ENCODE assay signal across 8 mouse cellular contexts in the genomic region with DNA sequence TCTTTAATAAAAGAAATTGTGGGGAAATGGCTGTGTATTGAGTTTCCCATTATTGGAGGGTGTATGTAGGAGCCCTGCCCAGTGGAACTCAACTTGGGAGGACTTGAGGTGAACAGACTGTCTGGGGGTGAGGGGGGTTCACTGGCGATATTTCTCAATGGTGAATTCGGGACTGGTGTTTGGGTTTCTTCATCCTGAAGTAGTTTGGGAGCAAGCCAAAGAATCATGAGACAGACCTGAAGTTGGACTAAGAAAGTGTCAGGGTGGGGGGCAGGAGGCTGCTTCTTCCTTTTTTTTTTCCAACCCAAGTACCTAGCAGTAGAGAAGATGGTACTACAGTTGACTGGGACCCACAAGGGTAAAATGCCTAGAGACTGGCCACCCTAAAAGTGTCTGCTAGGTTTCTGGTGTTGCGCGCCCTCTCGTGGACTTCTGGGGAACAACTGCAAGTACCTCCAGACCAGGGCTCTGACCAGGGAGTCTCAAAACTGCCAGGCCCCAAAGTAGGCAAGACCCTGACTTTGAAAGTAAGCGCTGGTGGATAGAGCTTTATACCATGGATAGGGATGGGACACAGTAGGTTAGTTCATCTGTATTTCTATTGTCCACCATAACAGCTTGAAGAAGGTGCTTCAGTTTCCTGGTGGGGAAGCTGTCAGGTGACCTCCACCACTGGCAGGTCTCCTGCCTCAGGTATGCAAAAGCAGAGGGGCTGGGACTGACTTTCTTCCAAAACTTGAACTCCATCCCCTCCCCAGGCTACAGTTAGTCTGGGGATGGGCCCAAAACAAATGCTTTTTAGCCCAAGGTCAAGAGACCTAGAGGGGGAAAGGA. TPM values are rescaled to one million over a fixed set of nuclear protein-coding genes. Genes with fewer than 3 reads are reported as not detected.
A peak's percentile ranks its signal among the peaks of the same experiment; 100 is the strongest.
DNase-seq lines count a peak whose midpoint lies in the region; ATAC-seq and TF ChIP-seq lines count a peak whose summit lies in the region.

No protein-coding gene starts in this region.

- peak; percentile 42 for ATAC-seq in forebrain, embryonic 11.5 days (replicated peaks; ENCODE audit: low FRiP score)
- ATAC-seq in forebrain, embryonic 15.5 days (replicated peaks), result no peak
- peak; percentile 32; the same call in 1 of the 2 replicates for ATAC-seq in lung, postnatal 0 days

- no peak overlapping the region for H3K4me2 ChIP-seq in forebrain, embryonic 11.5 days (ENCODE audit: low read depth, low read length, severe bottlenecking)
- H3K4me2 ChIP-seq in forebrain, embryonic 15.5 days (replicated peaks), result no peak overlapping the region
- H3K4me2 ChIP-seq in lung, postnatal 0 days (replicated peaks; ENCODE audit: low read depth, low read length), result no peak overlapping the region

- H3K27ac ChIP-seq in forebrain, embryonic 11.5 days (ENCODE audit: low read depth, low read length), result no peak overlapping the region
- no peak overlapping the region for H3K27ac ChIP-seq in forebrain, embryonic 15.5 days (replicated peaks)
- H3K27ac ChIP-seq in lung, postnatal 0 days (ENCODE audit: low read length), result no peak overlapping the region

- no peak for TF ChIP-seq EP300 in lung, postnatal 0 days (IDR thresholded peaks at IDR 0.05)

- H3K4me3 ChIP-seq in forebrain, embryonic 11.5 days (ENCODE audit: low read depth, low read length), result no peak overlapping the region
- no peak overlapping the region for H3K4me3 ChIP-seq in forebrain, embryonic 15.5 days
- no peak overlapping the region for H3K4me3 ChIP-seq in lung, postnatal 0 days (ENCODE audit: low read depth, low read length)

- H3K4me1 ChIP-seq in forebrain, embryonic 11.5 days (replicated peaks; ENCODE audit: control insufficient read depth, insufficient read depth, low read length), result no peaks in the 10 kb centered on the region
- H3K4me1 ChIP-seq in forebrain, embryonic 15.5 days, result peaks cover 3% of the 10 kb centered on the region; the same call in 1 of the 2 replicates
- H3K4me1 ChIP-seq in lung, postnatal 0 days (ENCODE audit: insufficient read depth, low read depth, low read length), result peaks cover 10% of the 10 kb centered on the region; the same call in 1 of the 2 replicates

- H3K27me3 ChIP-seq in forebrain, embryonic 11.5 days (ENCODE audit: control insufficient read depth, insufficient read depth, low read length), result no peaks in the 10 kb centered on the region
- no peaks in the 10 kb centered on the region for H3K27me3 ChIP-seq in forebrain, embryonic 15.5 days
- no peaks in the 10 kb centered on the region for H3K27me3 ChIP-seq in lung, postnatal 0 days (replicated peaks; ENCODE audit: insufficient read depth, low read length)

- no peaks in the 10 kb centered on the region; the same call in 1 of the 2 replicates for H3K36me3 ChIP-seq in forebrain, embryonic 11.5 days (ENCODE audit: control insufficient read depth, insufficient read depth, low read length)
- peaks cover 15% of the 10 kb centered on the region for H3K36me3 ChIP-seq in forebrain, embryonic 15.5 days
- H3K36me3 ChIP-seq in lung, postnatal 0 days (ENCODE audit: insufficient read depth, low read length), result no peaks in the 10 kb centered on the region

- H3K9ac ChIP-seq in forebrain, embryonic 11.5 days (ENCODE audit: low read length), result no peak overlapping the region
- H3K9ac ChIP-seq in forebrain, embryonic 15.5 days (replicated peaks), result no peak overlapping the region
- H3K9ac ChIP-seq in lung, postnatal 0 days (replicated peaks; ENCODE audit: low read depth), result no peak overlapping the region

- peak; percentile 87 for DNase-seq in forebrain, embryonic 11.5 days (ENCODE audit: low spot score)
- DNase-seq in R1 (ENCODE audit: low read depth, low spot score), result peak; percentile 90
- peak; percentile 85 for DNase-seq in cerebellum, postnatal 14 days
- DNase-seq in gastrocnemius, postnatal 25 days, result peak; percentile 61
- peak; percentile 75 to 82 for DNase-seq in kidney, postnatal 25 days
- DNase-seq in lung, postnatal 0 days (ENCODE audit: low spot score), result peak; percentile 81
- DNase-seq in spleen, adult 18-20 months, result peak; percentile 48 to 77

- H3K9me3 ChIP-seq in forebrain, embryonic 11.5 days (ENCODE audit: control insufficient read depth, low read length), result no peaks in the 10 kb centered on the region
- no peaks in the 10 kb centered on the region for H3K9me3 ChIP-seq in forebrain, embryonic 15.5 days
- H3K9me3 ChIP-seq in lung, postnatal 0 days (ENCODE audit: low read length), result no peaks in the 10 kb centered on the region

- WGBS in forebrain, embryonic 11.5 days, result 35% methylated on average over 6 of the region's 6 CpGs
- 30% methylated on average over 6 of the region's 6 CpGs for WGBS in forebrain, embryonic 15.5 days
- whole genome bisulfite sequencing in lung, postnatal 0 days, result 16% methylated on average over 6 of the region's 6 CpGs

- TF ChIP-seq CTCF in lung, postnatal 0 days (IDR thresholded peaks at IDR 0.05), result peak; percentile 90

RNA-seq across cellular contexts. Expression of gene Ldhd, which starts 4.3 kb away (rescaled TPM):
- 0.11 and 0.27 TPM in 2 replicates for polyA plus RNA-seq in forebrain, embryonic 11.5 days (2014; fragmentation: Nextera tagmentation; extraction: Ambion mirVana)
- 0.54 and 0.60 TPM in 2 replicates for polyA plus RNA-seq in forebrain, embryonic 15.5 days (2015; fragmentation: Nextera tagmentation; extraction: Ambion mirVana)
- total RNA-seq in gastrocnemius, postnatal 25 days (2021), result 10 to 100 TPM; 31.7 to 33.6 TPM
- 1.6 and 1.7 TPM in 2 replicates for polyA plus RNA-seq in lung, postnatal 0 days (2015; fragmentation: Nextera tagmentation; extraction: Ambion mirVana)

RNA-seq across cellular contexts. Expression of gene Zfp1, which starts 17.3 kb away (rescaled TPM):
- polyA plus RNA-seq in forebrain, embryonic 11.5 days (2014; fragmentation: Nextera tagmentation; extraction: Ambion mirVana), result 21.8 and 25.0 TPM in 2 replicates
- 32.3 and 34.4 TPM in 2 replicates for polyA plus RNA-seq in forebrain, embryonic 15.5 days (2015; fragmentation: Nextera tagmentation; extraction: Ambion mirVana)
- total RNA-seq in gastrocnemius, postnatal 25 days (2021), result 1 to 10 TPM; 5.3 to 6.8 TPM
- 11.1 and 11.5 TPM in 2 replicates for polyA plus RNA-seq in lung, postnatal 0 days (2015; fragmentation: Nextera tagmentation; extraction: Ambion mirVana)
